Mouse (Mus musculus): ENCODE measurements at regions not wholly inside any gene's neighbourhood (a gene's known extent, or its start where the extent isn't known, plus 50 kb on each side); places are given as distances from the start of the nearest gene placed in this dataset.

DNA sequence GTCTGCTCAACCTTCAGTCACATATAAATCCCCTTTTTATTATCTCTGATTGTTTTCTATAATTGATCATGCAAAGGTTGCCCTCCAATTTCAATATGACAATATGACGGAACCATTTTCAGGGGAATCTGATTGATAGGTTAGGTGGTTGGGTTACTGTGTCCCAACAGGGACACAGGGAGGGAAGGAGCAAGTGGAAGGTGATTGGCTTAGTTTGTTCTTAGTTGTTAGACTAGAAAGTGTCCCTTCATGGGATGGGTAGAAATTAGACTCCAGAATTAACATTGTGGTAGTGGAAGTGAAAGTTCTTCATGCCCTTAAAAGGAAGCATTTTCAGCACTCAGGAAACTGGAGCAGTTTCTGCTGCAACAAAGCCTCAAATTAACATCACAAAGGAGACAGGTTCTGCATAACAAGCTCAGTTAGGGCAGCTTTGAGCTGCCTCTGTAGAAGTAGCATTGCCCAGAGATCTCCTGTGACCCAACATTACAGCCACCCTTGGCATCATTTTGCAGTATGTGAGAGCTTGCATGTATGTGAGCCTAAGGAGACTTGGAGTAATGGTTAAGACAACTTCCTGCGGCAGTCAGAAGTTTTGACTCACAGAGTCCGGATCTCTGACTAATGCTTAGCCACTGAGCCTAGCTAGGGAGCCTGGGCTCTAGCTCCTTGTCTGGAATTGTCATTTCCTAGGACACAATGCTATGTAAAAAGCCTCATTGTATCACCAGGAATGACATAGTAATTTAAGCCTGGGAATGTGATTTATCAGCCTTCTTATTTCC is 186.1 kb upstream of the Kcnj16 start:
- Histone ChIP-seq H3K9ac (ENCODE audit: low read depth, low read length) (no peak overlapping the region), H3K27me3 (ENCODE audit: control insufficient read depth, insufficient read depth, low read depth, low read length) (no peaks in the 10 kb centered on the region), H3K36me3 (ENCODE audit: control insufficient read depth, insufficient read depth, low read length) (no peaks in the 10 kb centered on the region), H3K4me2 (ENCODE audit: low read length) (no peak overlapping the region), H3K9me3 (replicated peaks; ENCODE audit: control insufficient read depth, low read length, poor library complexity, severe bottlenecking) (no peaks in the 10 kb centered on the region), H3K4me3 (ENCODE audit: low read depth, low read length) (no peak overlapping the region), H3K4me1 (ENCODE audit: control insufficient read depth, insufficient read depth, low read length) (no peaks in the 10 kb centered on the region), H3K27ac (ENCODE audit: low read length) (no peak overlapping the region)
- no peak for ATAC-seq
- WGBS, result 34% methylated on average over 3 of the region's 3 CpGs

DNA sequence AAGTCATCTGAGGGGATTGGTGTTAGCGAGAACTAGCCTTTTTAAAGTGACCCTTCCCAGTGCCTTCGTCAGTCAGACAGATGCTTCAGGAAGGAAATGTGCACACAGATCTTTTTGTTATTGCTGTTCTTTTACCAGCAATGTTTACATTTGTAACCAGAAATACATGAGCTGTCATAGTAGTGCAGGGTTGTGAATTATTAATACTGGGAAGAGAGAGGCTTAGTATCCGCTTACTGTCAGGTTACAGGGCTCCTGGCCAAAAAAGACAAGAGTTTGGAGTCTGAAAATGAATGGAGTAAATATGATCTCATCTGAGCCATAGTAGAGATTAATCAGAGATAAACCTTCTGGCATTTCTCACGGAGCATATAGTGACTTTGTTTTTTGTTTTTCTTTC is 178.3 kb upstream of the Kcnj16 start:
- no peaks in the 10 kb centered on the region for H3K27me3 ChIP-seq (ENCODE audit: control insufficient read depth, insufficient read depth, low read depth, low read length)
- no peak overlapping the region for H3K4me2 ChIP-seq (ENCODE audit: low read length)
- WGBS, result 82% methylated on average over 4 of the region's 4 CpGs
- no peak for ATAC-seq
- no peak overlapping the region for H3K9ac ChIP-seq (ENCODE audit: low read depth, low read length)
- no peaks in the 10 kb centered on the region for H3K4me1 ChIP-seq (ENCODE audit: control insufficient read depth, insufficient read depth, low read length)
- H3K27ac ChIP-seq (ENCODE audit: low read length), result no peak overlapping the region
- H3K4me3 ChIP-seq (ENCODE audit: low read depth, low read length), result no peak overlapping the region
- H3K9me3 ChIP-seq (replicated peaks; ENCODE audit: control insufficient read depth, low read length, poor library complexity, severe bottlenecking), result no peaks in the 10 kb centered on the region
- no peaks in the 10 kb centered on the region for H3K36me3 ChIP-seq (ENCODE audit: control insufficient read depth, insufficient read depth, low read length)

DNA sequence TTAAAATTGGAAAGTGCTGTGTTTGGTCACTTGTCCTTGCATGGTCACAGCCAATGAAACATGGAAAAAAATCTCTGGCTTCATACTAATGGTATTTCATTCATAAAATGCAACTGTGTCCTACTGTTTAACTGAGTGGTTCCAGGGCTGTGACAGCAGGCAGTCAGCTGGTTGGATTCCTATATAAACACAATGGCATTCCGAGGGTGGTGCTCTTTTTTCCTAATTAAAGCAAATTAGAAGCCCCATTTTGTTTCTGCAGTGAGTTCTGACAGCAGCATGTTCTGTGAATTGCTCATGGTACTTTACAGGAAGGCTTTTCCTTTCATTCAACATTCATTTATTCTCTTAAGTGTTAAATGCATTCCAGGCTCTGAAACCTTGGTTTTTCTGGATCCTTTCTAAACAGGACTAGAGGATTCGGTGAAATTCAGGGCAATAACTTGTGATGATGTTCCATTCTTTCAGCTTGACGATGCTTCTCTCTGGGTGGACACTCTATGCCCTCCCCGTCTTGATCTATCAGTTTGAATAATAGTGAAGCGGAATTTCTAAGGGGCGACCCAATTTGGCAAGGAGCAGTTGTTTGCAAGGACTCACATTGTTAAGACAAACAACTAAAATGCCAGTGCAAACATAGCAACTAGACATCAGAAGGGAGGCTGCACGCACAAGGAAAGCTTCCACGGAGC is 167.8 kb upstream of the Kcnj16 start:
- 56% methylated on average over 8 of the region's 8 CpGs for WGBS

DNA sequence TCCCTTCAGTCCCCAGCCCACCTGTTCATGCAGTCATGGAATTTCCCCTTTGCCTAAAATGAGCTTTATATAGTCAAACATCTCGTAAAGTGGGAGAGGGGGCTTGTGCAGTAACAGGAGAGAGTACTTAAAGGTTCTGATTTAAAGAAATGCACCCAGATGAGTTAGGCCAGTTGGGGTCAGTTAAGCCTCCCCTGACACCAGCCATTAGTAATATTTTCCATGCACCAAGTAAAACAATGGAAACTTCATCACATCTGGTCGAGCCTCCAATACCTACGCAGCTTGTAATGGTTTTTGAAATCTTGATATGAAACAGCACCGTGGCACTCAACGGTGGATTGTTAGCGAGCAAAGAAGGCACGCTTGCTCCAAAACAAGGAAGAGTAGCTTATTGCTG is 165.8 kb upstream of the Kcnj16 start:
- H3K36me3 ChIP-seq (ENCODE audit: control insufficient read depth, insufficient read depth, low read length), result no peaks in the 10 kb centered on the region
- no peak overlapping the region for H3K4me2 ChIP-seq (ENCODE audit: low read length)
- no peak overlapping the region for H3K9ac ChIP-seq (ENCODE audit: low read depth, low read length)
- no peaks in the 10 kb centered on the region for H3K27me3 ChIP-seq (ENCODE audit: control insufficient read depth, insufficient read depth, low read depth, low read length)
- WGBS, result 93% methylated on average over 7 of the region's 7 CpGs
- ATAC-seq, result no peak
- H3K9me3 ChIP-seq (replicated peaks; ENCODE audit: control insufficient read depth, low read length, poor library complexity, severe bottlenecking), result no peaks in the 10 kb centered on the region
- no peaks in the 10 kb centered on the region for H3K4me1 ChIP-seq (ENCODE audit: control insufficient read depth, insufficient read depth, low read length)
- no peak overlapping the region for H3K4me3 ChIP-seq (ENCODE audit: low read depth, low read length)
- H3K27ac ChIP-seq (ENCODE audit: low read length), result no peak overlapping the region

More for the DNA sequence above, 167.8 kb upstream of the Kcnj16 start:
- Histone ChIP-seq H3K4me2 (ENCODE audit: low read length) (no peak overlapping the region), H3K27me3 (ENCODE audit: control insufficient read depth, insufficient read depth, low read depth, low read length) (no peaks in the 10 kb centered on the region), H3K4me3 (ENCODE audit: low read depth, low read length) (no peak overlapping the region), H3K9ac (ENCODE audit: low read depth, low read length) (no peak overlapping the region), H3K4me1 (ENCODE audit: control insufficient read depth, insufficient read depth, low read length) (no peaks in the 10 kb centered on the region), H3K36me3 (ENCODE audit: control insufficient read depth, insufficient read depth, low read length) (no peaks in the 10 kb centered on the region), H3K27ac (ENCODE audit: low read length) (no peak overlapping the region), H3K9me3 (replicated peaks; ENCODE audit: control insufficient read depth, low read length, poor library complexity, severe bottlenecking) (no peaks in the 10 kb centered on the region)
- ATAC-seq, result no peak

DNA sequence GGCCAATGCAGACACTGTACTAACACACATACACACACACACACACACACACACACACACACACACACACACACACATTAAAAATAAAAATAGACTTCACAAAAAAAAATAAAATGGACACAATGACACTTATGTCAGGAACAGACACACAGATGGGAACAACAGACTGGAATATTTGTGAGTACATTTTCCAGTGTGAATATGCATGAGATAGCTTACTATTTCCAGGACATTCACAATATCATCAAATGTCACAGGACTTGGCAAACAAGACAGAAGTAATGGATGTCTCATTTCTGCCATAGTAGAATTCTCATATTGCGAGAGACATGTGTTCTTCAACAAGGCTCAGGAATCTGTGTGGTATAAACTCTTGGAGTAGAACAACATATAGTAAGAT is 163.8 kb upstream of the Kcnj16 start:
- H3K9me3 ChIP-seq (replicated peaks; ENCODE audit: control insufficient read depth, low read length, poor library complexity, severe bottlenecking), result no peaks in the 10 kb centered on the region
- no peak overlapping the region for H3K27ac ChIP-seq (ENCODE audit: low read length)
- no peaks in the 10 kb centered on the region for H3K36me3 ChIP-seq (ENCODE audit: control insufficient read depth, insufficient read depth, low read length)
- ATAC-seq, result no peak
- H3K9ac ChIP-seq (ENCODE audit: low read depth, low read length), result no peak overlapping the region
- H3K4me3 ChIP-seq (ENCODE audit: low read depth, low read length), result no peak overlapping the region
- H3K4me2 ChIP-seq (ENCODE audit: low read length), result no peak overlapping the region
- no peaks in the 10 kb centered on the region for H3K27me3 ChIP-seq (ENCODE audit: control insufficient read depth, insufficient read depth, low read depth, low read length)
- WGBS, result 89% methylated on average over 1 of the region's 1 CpGs
- H3K4me1 ChIP-seq (ENCODE audit: control insufficient read depth, insufficient read depth, low read length), result no peaks in the 10 kb centered on the region

DNA sequence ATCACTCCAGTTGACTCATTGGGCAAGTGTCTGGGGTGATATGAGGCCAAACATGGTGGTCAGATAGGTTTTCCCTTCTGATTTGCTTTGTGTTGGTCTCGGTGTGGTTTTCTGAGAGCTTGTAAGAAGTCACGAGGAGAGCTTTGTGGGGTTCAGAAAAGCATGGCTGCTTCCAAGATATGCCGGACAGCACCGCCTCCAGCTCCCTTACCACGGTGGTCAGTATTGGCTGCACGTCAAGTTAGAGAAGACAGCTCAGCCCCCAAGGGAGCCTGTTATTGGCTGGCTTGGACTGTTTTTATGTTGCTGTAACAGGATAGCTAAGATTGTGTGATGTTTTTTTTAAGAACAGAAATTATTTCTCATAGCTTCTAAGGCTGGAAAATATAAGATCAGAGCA is 154.7 kb upstream of the Kcnj16 start:
- WGBS, result 87% methylated on average over 6 of the region's 6 CpGs

DNA sequence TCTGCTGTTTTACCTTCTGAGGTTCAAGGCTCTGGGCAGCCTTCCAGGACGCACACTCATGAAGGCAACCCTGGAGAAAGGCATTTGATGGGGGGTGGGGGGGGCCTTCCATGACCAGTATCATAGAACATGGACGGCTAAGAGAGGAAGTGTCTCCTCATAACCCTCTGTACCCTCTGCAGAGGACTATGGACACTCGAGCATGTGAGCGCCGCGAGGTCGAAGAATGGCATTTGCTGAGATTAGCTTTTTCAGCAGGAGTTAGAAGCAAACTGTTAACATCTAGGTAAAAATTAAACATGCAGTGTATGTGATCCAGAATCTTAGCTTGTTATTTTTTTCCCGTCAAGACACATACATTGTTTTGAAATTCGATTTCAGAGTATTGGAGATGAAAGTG is 153.1 kb upstream of the Kcnj16 start:
- Histone ChIP-seq H3K4me3 (ENCODE audit: low read depth, low read length) (no peak overlapping the region), H3K9ac (ENCODE audit: low read depth, low read length) (no peak overlapping the region), H3K27ac (ENCODE audit: low read length) (no peak overlapping the region), H3K9me3 (replicated peaks; ENCODE audit: control insufficient read depth, low read length, poor library complexity, severe bottlenecking) (no peaks in the 10 kb centered on the region), H3K4me1 (ENCODE audit: control insufficient read depth, insufficient read depth, low read length) (no peaks in the 10 kb centered on the region), H3K27me3 (ENCODE audit: control insufficient read depth, insufficient read depth, low read depth, low read length) (no peaks in the 10 kb centered on the region), H3K36me3 (ENCODE audit: control insufficient read depth, insufficient read depth, low read length) (no peaks in the 10 kb centered on the region), H3K4me2 (ENCODE audit: low read length) (no peak overlapping the region)
- no peak for ATAC-seq
- 92% methylated on average over 9 of the region's 9 CpGs for WGBS

More for the DNA sequence above, 154.7 kb upstream of the Kcnj16 start:
- Histone ChIP-seq H3K9ac (ENCODE audit: low read depth, low read length) (no peak overlapping the region), H3K4me3 (ENCODE audit: low read depth, low read length) (no peak overlapping the region), H3K4me1 (ENCODE audit: control insufficient read depth, insufficient read depth, low read length) (no peaks in the 10 kb centered on the region), H3K4me2 (ENCODE audit: low read length) (no peak overlapping the region), H3K27me3 (ENCODE audit: control insufficient read depth, insufficient read depth, low read depth, low read length) (no peaks in the 10 kb centered on the region), H3K36me3 (ENCODE audit: control insufficient read depth, insufficient read depth, low read length) (no peaks in the 10 kb centered on the region), H3K27ac (ENCODE audit: low read length) (no peak overlapping the region), H3K9me3 (replicated peaks; ENCODE audit: control insufficient read depth, low read length, poor library complexity, severe bottlenecking) (no peaks in the 10 kb centered on the region)
- ATAC-seq, result no peak

DNA sequence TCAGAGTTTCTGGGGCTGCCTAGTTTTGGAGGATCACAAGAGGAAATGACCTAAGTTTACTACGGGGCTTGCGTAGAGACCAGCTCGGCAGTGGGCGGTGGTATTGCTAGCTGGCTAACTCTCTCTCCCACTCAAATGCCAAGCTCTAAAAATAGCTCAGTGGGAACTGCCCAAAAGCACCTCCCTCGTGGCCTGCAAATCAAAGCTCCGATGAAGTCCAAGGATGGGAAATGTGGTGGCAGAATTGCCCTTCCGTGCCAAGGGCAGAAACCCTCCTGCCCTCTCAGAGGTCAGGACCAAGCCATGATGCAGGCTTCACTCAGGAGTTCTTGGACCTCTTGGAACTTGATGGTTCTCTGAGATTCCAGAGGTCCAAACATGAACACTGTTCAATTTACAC is 152.6 kb upstream of the Kcnj16 start:
- H3K36me3 ChIP-seq (ENCODE audit: control insufficient read depth, insufficient read depth, low read length), result no peaks in the 10 kb centered on the region
- 90% methylated on average over 7 of the region's 7 CpGs for WGBS

DNA sequence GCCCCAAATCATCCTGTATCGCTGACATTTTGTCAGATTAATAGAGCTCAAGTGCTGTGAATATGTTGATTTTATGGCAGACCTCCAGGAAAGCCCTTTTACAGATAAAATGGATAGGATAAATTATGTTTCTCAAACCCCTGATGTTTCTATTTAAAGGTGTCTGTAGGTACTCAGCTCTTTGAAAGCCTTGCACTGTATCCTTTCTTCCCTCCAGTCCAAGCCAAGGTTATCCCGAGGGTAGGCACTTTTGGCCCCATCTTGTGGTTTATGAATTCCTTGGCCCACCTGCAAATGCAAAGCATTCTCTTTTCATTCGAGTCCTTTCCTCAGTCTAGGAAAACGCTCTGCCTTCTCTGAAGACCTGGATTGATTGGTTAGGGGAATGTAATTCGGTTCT is 139.2 kb upstream of the Kcnj16 start:
- Histone ChIP-seq H3K27ac (ENCODE audit: low read length) (no peak overlapping the region), H3K4me1 (ENCODE audit: control insufficient read depth, insufficient read depth, low read length) (no peaks in the 10 kb centered on the region), H3K36me3 (ENCODE audit: control insufficient read depth, insufficient read depth, low read length) (no peaks in the 10 kb centered on the region), H3K9ac (ENCODE audit: low read depth, low read length) (no peak overlapping the region), H3K4me2 (ENCODE audit: low read length) (no peak overlapping the region), H3K4me3 (ENCODE audit: low read depth, low read length) (no peak overlapping the region), H3K9me3 (replicated peaks; ENCODE audit: control insufficient read depth, low read length, poor library complexity, severe bottlenecking) (no peaks in the 10 kb centered on the region), H3K27me3 (ENCODE audit: control insufficient read depth, insufficient read depth, low read depth, low read length) (no peaks in the 10 kb centered on the region)
- no peak for ATAC-seq
- 65% methylated on average over 5 of the region's 5 CpGs for WGBS

More for the DNA sequence above, 152.6 kb upstream of the Kcnj16 start:
- no peak overlapping the region for H3K27ac ChIP-seq (ENCODE audit: low read length)
- no peak overlapping the region for H3K4me2 ChIP-seq (ENCODE audit: low read length)
- H3K4me1 ChIP-seq (ENCODE audit: control insufficient read depth, insufficient read depth, low read length), result no peaks in the 10 kb centered on the region
- ATAC-seq, result no peak
- no peaks in the 10 kb centered on the region for H3K9me3 ChIP-seq (replicated peaks; ENCODE audit: control insufficient read depth, low read length, poor library complexity, severe bottlenecking)
- no peaks in the 10 kb centered on the region for H3K27me3 ChIP-seq (ENCODE audit: control insufficient read depth, insufficient read depth, low read depth, low read length)
- H3K4me3 ChIP-seq (ENCODE audit: low read depth, low read length), result no peak overlapping the region
- no peak overlapping the region for H3K9ac ChIP-seq (ENCODE audit: low read depth, low read length)
